Mouse (Mus musculus) neural tube, postnatal 0 days (tissue): ENCODE data around the gene Tmem200c. TPM values are rescaled to one million over a fixed set of nuclear protein-coding genes. Genes with fewer than 3 reads are reported as not detected.

Experiments used
- polyA plus RNA-seq: library from polyadenylated mRNA; unstranded; fragments of >200 nt; fragmentation: Nextera tagmentation; extraction: Ambion mirVana; gene quantifications from 2 replicates; pipeline ENCODE4 v1.2.1, GENCODE M21; 2015

Tmem200c gene
- polyA plus RNA-seq = 3.5 and 4.1 TPM in 2 replicates

GRCm38 (mm10) chr17:68826323-68826722 lies at the start of gene Tmem200c:
Tmem200c (plus strand) TSS chr17:68826623.

Other genes starting within 250 kb of the Tmem200c start
- 145 and 152 TPM in 2 replicates for gene Epb41l3, start 249.1 kb downstream of the Tmem200c start, polyA plus RNA-seq